ENCODE assay signal across 8 mouse cellular contexts in genomic region chr6:121109181-121109981, GRCm38 (mm10). TPM values are rescaled to one million over a fixed set of nuclear protein-coding genes. Genes with fewer than 3 reads are reported as not detected.
DNase-seq lines count a peak whose midpoint lies in the region; ATAC-seq and TF ChIP-seq lines count a peak whose summit lies in the region.

No protein-coding gene starts in this region.

- peaks cover 42% of the 10 kb centered on the region for H3K79me2 ChIP-seq in MEL (ENCODE audit: control insufficient read depth, insufficient read depth, low read length, poor library complexity)

- no peak; the same call in 1 of the 2 replicates for TF ChIP-seq RAD21 in MEL (IDR thresholded peaks at IDR 0.05; ENCODE audit: low read depth, low read length)

- H3K36me3 ChIP-seq in MEL (ENCODE audit: control insufficient read depth in 1 of 2, insufficient read depth in 2 of 2, low read length in 2 of 2) = peaks cover 0 to 25% of the 10 kb centered on the region in 2 experiments; a peak in 2 of 4 replicates
- peaks cover 17% of the 10 kb centered on the region for H3K36me3 ChIP-seq in heart, embryonic 10.5 days
- no peaks in the 10 kb centered on the region for H3K36me3 ChIP-seq in kidney, postnatal 0 days (ENCODE audit: insufficient read depth, low read length)
- no peaks in the 10 kb centered on the region for H3K36me3 ChIP-seq in splenic B cell, adult 2 months (ENCODE audit: control insufficient read depth, insufficient read depth, low read length, poor library complexity, severe bottlenecking)

- DNase-seq in gastrocnemius, adult 2 months = peak; percentile 72
- DNase-seq in gastrocnemius, adult 8-10 months (ENCODE audit: low spot score in 2 of 2) = no peak
- DNase-seq in MEL (ENCODE audit: low read depth, low spot score) = peak; percentile 88
- DNase-seq in cerebellum, postnatal 25 days = peak; percentile 63 to 69
- peak; percentile 79 for DNase-seq in heart, embryonic 10.5 days (ENCODE audit: low spot score)
- peak; percentile 50 for DNase-seq in kidney, postnatal 0 days (ENCODE audit: low spot score)
- peak; percentile 23 for DNase-seq in lung, postnatal 36 days
- DNase-seq in splenic B cell, adult 2 months (ENCODE audit: low read depth, low spot score) = peak; percentile 21

- intact Hi-C loops in gastrocnemius, adult 2 months (cut with DNase I) = loop anchor here (5.0 kb wide), 2 partner anchors 52 to 122 kb away; no protein-coding TSS in a partner anchor

- TF ChIP-seq CTCF in gastrocnemius, adult 2 months (IDR thresholded peaks at IDR 0.05) = peak; percentile 56
- TF ChIP-seq CTCF in MEL (IDR thresholded peaks at IDR 0.05 in 2 of 3, conservative IDR thresholded peaks at IDR 0.05 in 1 of 3; ENCODE audit: control insufficient read depth in 1 of 3, insufficient read depth in 1 of 3, low read depth in 2 of 3, low read length in 3 of 3, poor library complexity in 1 of 3, severe bottlenecking in 1 of 3) = no peak
- peak; percentile 39; the same call in 1 of the 2 replicates for TF ChIP-seq CTCF in kidney, postnatal 0 days (IDR thresholded peaks at IDR 0.05; ENCODE audit: low read depth)

- H3K27me3 ChIP-seq in MEL (ENCODE audit: control insufficient read depth in 1 of 2, insufficient read depth in 2 of 2, low read length in 2 of 2) = no peaks in the 10 kb centered on the region
- H3K27me3 ChIP-seq in heart, embryonic 10.5 days (ENCODE audit: insufficient read depth, poor library complexity, severe bottlenecking) = no peaks in the 10 kb centered on the region
- no peaks in the 10 kb centered on the region for H3K27me3 ChIP-seq in kidney, postnatal 0 days (ENCODE audit: insufficient read depth, low read length)
- H3K27me3 ChIP-seq in splenic B cell, adult 2 months (ENCODE audit: control insufficient read depth, insufficient read depth, low read length, poor library complexity, severe bottlenecking) = no peaks in the 10 kb centered on the region

- WGBS in heart, embryonic 10.5 days = under 1% methylated on average over 52 of the region's 52 CpGs
- WGBS in kidney, postnatal 0 days = under 1% methylated on average over 52 of the region's 52 CpGs

- peak overlapping the region; percentile 100 for H3K27ac ChIP-seq in gastrocnemius, adult 2 months
- peak overlapping the region; percentile 75 for H3K27ac ChIP-seq in MEL (ENCODE audit: control insufficient read depth, low read depth, low read length)
- peak overlapping the region; percentile 100 for H3K27ac ChIP-seq in heart, embryonic 10.5 days
- H3K27ac ChIP-seq in kidney, postnatal 0 days = peak overlapping the region; percentile 79; the same call in 1 of the 2 replicates

- 0 out of 4 replicates have a peak, but pooled peaks of 1 of the 2 experiments have one; percentile 1 for TF ChIP-seq POLR2A in MEL (IDR thresholded peaks at IDR 0.05; ENCODE audit: control insufficient read depth in 1 of 2, insufficient read depth in 1 of 2, low read depth in 1 of 2, low read length in 2 of 2, poor library complexity in 1 of 2)

- peak overlapping the region; percentile 88 for H3K4me2 ChIP-seq in kidney, postnatal 0 days (ENCODE audit: low read length)

- peaks cover 2 to 35% of the 10 kb centered on the region in 2 experiments; a peak in 3 of 4 replicates for H3K4me1 ChIP-seq in MEL (ENCODE audit: control insufficient read depth in 1 of 2, insufficient read depth in 2 of 2, low read length in 2 of 2)
- peaks cover 85% of the 10 kb centered on the region for H3K4me1 ChIP-seq in heart, embryonic 10.5 days
- peaks cover 7% of the 10 kb centered on the region; the same call in 1 of the 2 replicates for H3K4me1 ChIP-seq in kidney, postnatal 0 days (replicated peaks; ENCODE audit: insufficient read depth, low read length)

- H3K4me3 ChIP-seq in gastrocnemius, adult 2 months = peak overlapping the region; percentile 89
- H3K4me3 ChIP-seq in MEL (ENCODE audit: control insufficient read depth in 1 of 2, insufficient read depth in 1 of 2, low read depth in 2 of 2, low read length in 2 of 2) = peak overlapping the region; percentile 67 to 90
- peak overlapping the region; percentile 97 for H3K4me3 ChIP-seq in heart, embryonic 10.5 days
- peak overlapping the region; percentile 65 for H3K4me3 ChIP-seq in kidney, postnatal 0 days (replicated peaks; ENCODE audit: low read depth, low read length)

- peak overlapping the region; percentile 86 for H3K9ac ChIP-seq in MEL (ENCODE audit: control insufficient read depth, low read depth, low read length, poor library complexity, severe bottlenecking)
- H3K9ac ChIP-seq in kidney, postnatal 0 days (ENCODE audit: low read depth, low read length) = peak overlapping the region; percentile 85

- peak; percentile 42 for ATAC-seq in kidney, postnatal 0 days (replicated peaks; ENCODE audit: low FRiP score, low read depth)

- peak; percentile 18 to 66; a peak in 1 of 4 replicates for TF ChIP-seq EP300 in MEL (IDR thresholded peaks at IDR 0.05; ENCODE audit: low read depth in 1 of 2, low read length in 2 of 2)

- H3K9me3 ChIP-seq in MEL (replicated peaks; ENCODE audit: insufficient read depth, low read length) = no peaks in the 10 kb centered on the region
- no peaks in the 10 kb centered on the region for H3K9me3 ChIP-seq in heart, embryonic 10.5 days
- H3K9me3 ChIP-seq in kidney, postnatal 0 days (replicated peaks; ENCODE audit: low read length) = no peaks in the 10 kb centered on the region

TF ChIP-seq in MEL, 35 proteins besides CTCF, POLR2A, EP300 and RAD21:
- no peak; the same call in 1 of the 2 replicates for TF ChIP-seq MYB (IDR thresholded peaks at IDR 0.05; ENCODE audit: low read depth, low read length)
- TF ChIP-seq MXI1 (IDR thresholded peaks at IDR 0.05; ENCODE audit: low read depth, low read length) = peak; percentile 81
- peak; percentile 70; the same call in 1 of the 2 replicates for TF ChIP-seq ETS1 (IDR thresholded peaks at IDR 0.05; ENCODE audit: low read depth, low read length)
- TF ChIP-seq MAX (IDR thresholded peaks at IDR 0.05; ENCODE audit: low read length) = peak; percentile 37; the same call in 1 of the 2 replicates
- no peak for TF ChIP-seq ZNF384 (IDR thresholded peaks at IDR 0.05; ENCODE audit: low read depth, low read length)
- TF ChIP-seq KAT2A (conservative IDR thresholded peaks at IDR 0.05; ENCODE audit: low read depth, low read length) = no peak; the same call in 1 of the 2 replicates
- TF ChIP-seq ELF1 (IDR thresholded peaks at IDR 0.05; ENCODE audit: low read depth, low read length) = 0 out of 2 replicates have a peak, but pooled peaks have one; percentile 8
- TF ChIP-seq TBP (IDR thresholded peaks at IDR 0.05; ENCODE audit: low read depth, low read length) = peak; percentile 76
- TF ChIP-seq GATA1 (IDR thresholded peaks at IDR 0.05; ENCODE audit: low read depth, low read length) = peak; percentile 74
- 0 out of 2 replicates have a peak, but pooled peaks have one; percentile 9 for TF ChIP-seq SMC3 (IDR thresholded peaks at IDR 0.05; ENCODE audit: low read depth, low read length)
- peak; percentile 48; the same call in 1 of the 2 replicates for TF ChIP-seq TCF12 (IDR thresholded peaks at IDR 0.05; ENCODE audit: low read depth, low read length)
- TF ChIP-seq MAZ (IDR thresholded peaks at IDR 0.05; ENCODE audit: low read depth, low read length) = no peak
- TF ChIP-seq SIN3A (IDR thresholded peaks at IDR 0.05; ENCODE audit: low read length) = peak; percentile 83
- no peak for TF ChIP-seq GABPA (IDR thresholded peaks at IDR 0.05; ENCODE audit: low read depth, low read length)
- TF ChIP-seq ZMIZ1 (IDR thresholded peaks at IDR 0.05; ENCODE audit: low read depth, low read length) = peak; percentile 63; the same call in 1 of the 2 replicates
- peak; percentile 39; the same call in 1 of the 2 replicates for TF ChIP-seq TAL1 (IDR thresholded peaks at IDR 0.05; ENCODE audit: low read length)
TF ChIP-seq in MEL: peak in this region for 11.

RNA-seq across cellular contexts. Expression of gene Mical3, which starts 21.4 kb away (rescaled TPM):
- 10 to 100 TPM; 53.3 to 71.9 TPM for total RNA-seq in gastrocnemius, adult 2 months (2021)
- 10 to 100 TPM; 55.7 to 68.0 (median 57.4) TPM for total RNA-seq in gastrocnemius, adult 8-10 months (2022)
- 19.8 and 24.7 TPM in 2 replicates for total RNA-seq in MEL (2012; rRNA removed)
- polyA plus RNA-seq in MEL (2012; ENCODE audit: insufficient read depth in 1 of 2, insufficient read length in 2 of 2, low read depth in 1 of 2, low replicate concordance in 2 of 2, missing spikeins in 1 of 2) = 100 to 1,000 TPM in 1 of 2 experiments, 10 to 100 TPM in 1; 31.4 to 125 TPM
- 25.8 and 37.3 TPM in 2 replicates for polyA plus RNA-seq in heart, embryonic 10.5 days (2016; fragmentation: Nextera tagmentation; extraction: Ambion mirVana)
- polyA plus RNA-seq in kidney, postnatal 0 days (2015; fragmentation: Nextera tagmentation; extraction: Ambion mirVana) = 6.0 and 6.8 TPM in 2 replicates

Comparison
In these comparisons a context has a peak if more than half of its experiments do, and no peak if none do; other contexts are left out.
1. DNase-seq: peak in gastrocnemius, adult 2 months (single experiment), MEL (single experiment), cerebellum, postnatal 25 days (2 of 2), heart, embryonic 10.5 days (single experiment), kidney, postnatal 0 days (single experiment), lung, postnatal 36 days (single experiment) and splenic B cell, adult 2 months (single experiment); none in gastrocnemius, adult 8-10 months (0 of 2).
2. CTCF ChIP-seq: peak in gastrocnemius, adult 2 months (single experiment) and kidney, postnatal 0 days (single experiment); none in MEL (0 of 3).
3. Peak in every context shown above with its lines, with median percentiles within 50 percentile points of each other: H3K27ac ChIP-seq and H3K4me3 ChIP-seq.